Mouse (Mus musculus) urinary bladder, postnatal 4 days (tissue): ENCODE measurements around the gene Ift140.
"Not testable (repeated sequence)": the region's sequence is repeated elsewhere in the genome, so short reads cannot be mapped to it uniquely, and the experiment has no call there.

Source experiments
- DNase-seq, 2 experiments: peaks; one replicate each; pipeline ENCODE4 v3.0.0; 2021 to 2022; ENCODE audit warnings: low spot score in 2 of 2

Gene Ift140

GRCm38 (mm10) chr17:25115664-25116432, 100.0 kb downstream of the Ift140 start, which contains the start of gene Telo2:
Telo2 (minus strand) TSS chr17:25115967.
- DNase-seq: peak; percentile 89 to 94

GRCm38 (mm10) chr17:25117263-25117662, 101.4 kb downstream of the Ift140 start:
- DNase-seq: no peak

GRCm38 (mm10) chr17:25120406-25120805, 104.5 kb downstream of the Ift140 start, which contains the start of gene Ptx4:
Ptx4 (plus strand) TSS chr17:25120760.
- no peak for DNase-seq

- no peak for DNase-seq
These were observed 108.1 kb downstream of the Ift140 start for GRCm38 (mm10) chr17:25123979-25124378.

- DNase-seq: not testable (repeated sequence)
These were observed 109.7 kb downstream of the Ift140 start for GRCm38 (mm10) chr17:25125442-25126060.

- DNase-seq: no peak
These were observed 111.2 kb downstream of the Ift140 start for GRCm38 (mm10) chr17:25127079-25127478.

- DNase-seq: no peak
These were observed 111.8 kb downstream of the Ift140 start for GRCm38 (mm10) chr17:25127681-25128080.

GRCm38 (mm10) chr17:25130060-25130459, 114.2 kb downstream of the Ift140 start:
- no peak for DNase-seq

GRCm38 (mm10) chr17:25133275-25133698, 117.4 kb downstream of the Ift140 start, which contains the start of gene Clcn7:
Clcn7 (plus strand) TSS chr17:25133391.
- DNase-seq: peak; percentile 87 to 95

- DNase-seq: no peak
These were observed 119.7 kb downstream of the Ift140 start for GRCm38 (mm10) chr17:25135622-25136021.

- DNase-seq: no peak
These were observed 122.9 kb downstream of the Ift140 start for GRCm38 (mm10) chr17:25138803-25139202.

- DNase-seq: no peak
These were observed 124.1 kb downstream of the Ift140 start for GRCm38 (mm10) chr17:25139960-25140359.
